Mouse (Mus musculus): ENCODE measurements around the gene Col19a1. TPM values are rescaled to one million over a fixed set of nuclear protein-coding genes. Genes with fewer than 3 reads are reported as not detected.

The Col19a1 gene
- polyA plus RNA-seq, 1 experiment from 2014 or later = not detected

DNA sequence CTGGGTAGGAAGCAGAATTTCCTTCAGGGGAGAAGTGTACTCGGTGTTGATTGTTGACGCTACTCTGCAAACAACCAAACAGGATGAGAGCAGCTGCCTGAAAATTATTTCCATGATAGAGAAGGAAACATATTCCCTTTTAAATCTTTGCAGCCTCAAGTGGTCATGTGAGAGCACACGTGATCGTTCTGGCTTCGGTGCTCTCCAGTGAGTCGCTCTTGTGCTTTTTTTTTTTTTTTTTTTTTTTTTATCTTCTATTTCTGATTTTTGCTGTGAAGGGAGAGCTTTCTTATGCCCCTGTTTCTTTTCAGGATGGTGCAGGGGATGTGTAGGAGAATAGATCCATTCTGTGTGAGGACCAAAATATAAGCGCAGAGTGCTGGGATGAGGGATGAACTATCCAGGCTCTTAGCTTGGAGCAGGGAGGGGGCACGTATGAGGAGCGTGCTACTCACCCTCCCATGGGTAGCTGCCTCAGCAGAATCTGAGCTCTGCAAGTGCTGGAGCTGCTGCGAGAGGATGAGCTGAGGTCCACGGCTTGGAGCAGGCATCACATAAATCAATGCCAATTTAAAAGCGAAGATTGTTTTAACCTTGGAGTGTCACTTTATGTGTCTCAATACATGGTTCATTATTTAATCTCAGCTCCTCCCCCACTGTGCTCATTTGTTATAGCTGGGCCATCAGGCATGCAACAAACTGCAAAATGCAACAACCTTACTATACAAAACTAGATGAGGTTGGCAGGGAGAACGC is 237.6 kb downstream of the Col19a1 start:
- no peak overlapping the region for H3K4me3 ChIP-seq (ENCODE audit: low read length)
- no peaks in the 10 kb centered on the region for H3K4me1 ChIP-seq (ENCODE audit: control insufficient read depth, insufficient read depth, low read length)
- H3K27me3 ChIP-seq (ENCODE audit: control insufficient read depth, insufficient read depth, low read length) = no peaks in the 10 kb centered on the region
- peak; percentile 75; the same call in 1 of the 2 replicates for ATAC-seq (ENCODE audit: low FRiP score, low TSS enrichment)
- H3K4me2 ChIP-seq (replicated peaks; ENCODE audit: low read depth, low read length) = no peak overlapping the region
- no peak overlapping the region for H3K27ac ChIP-seq (ENCODE audit: low read depth, low read length)
- H3K9ac ChIP-seq (ENCODE audit: low read depth, low read length) = no peak overlapping the region
- no peaks in the 10 kb centered on the region for H3K36me3 ChIP-seq (ENCODE audit: control insufficient read depth, insufficient read depth, low read length)
- H3K9me3 ChIP-seq (ENCODE audit: control insufficient read depth, low read length) = no peaks in the 10 kb centered on the region
- WGBS = 68% methylated on average over 13 of the region's 13 CpGs

DNA sequence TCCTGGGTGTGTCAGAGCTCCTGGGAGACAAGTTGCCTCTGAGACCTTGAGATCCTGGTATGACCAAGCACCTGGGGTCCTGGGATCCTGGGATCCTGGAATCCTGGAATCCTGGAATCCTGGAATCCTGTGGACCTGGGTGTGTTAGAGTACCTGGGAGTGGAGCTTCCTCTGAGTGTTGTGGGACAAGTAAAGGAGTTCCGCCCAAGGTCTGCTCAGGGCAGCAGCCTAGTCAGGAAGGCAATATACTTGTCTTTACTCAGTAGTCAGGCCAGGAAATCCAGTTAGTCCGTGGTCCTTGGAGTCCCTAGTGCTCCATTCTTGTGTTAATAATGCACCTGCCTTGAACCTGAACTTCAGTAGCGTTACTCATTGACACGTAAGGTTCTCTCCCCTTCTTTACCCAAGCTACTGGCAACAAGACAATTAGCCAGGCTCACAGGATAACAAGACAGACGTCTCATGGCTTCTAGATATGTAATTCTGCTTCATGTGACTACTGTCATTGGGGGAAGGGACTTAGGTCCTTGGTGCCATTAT is 239.6 kb downstream of the Col19a1 start:
- Histone ChIP-seq H3K4me3 (ENCODE audit: low read length) (no peak overlapping the region), H3K36me3 (ENCODE audit: control insufficient read depth, insufficient read depth, low read length) (no peaks in the 10 kb centered on the region), H3K9ac (ENCODE audit: low read depth, low read length) (no peak overlapping the region), H3K27me3 (ENCODE audit: control insufficient read depth, insufficient read depth, low read length) (no peaks in the 10 kb centered on the region), H3K4me1 (ENCODE audit: control insufficient read depth, insufficient read depth, low read length) (no peaks in the 10 kb centered on the region), H3K4me2 (replicated peaks; ENCODE audit: low read depth, low read length) (no peak overlapping the region), H3K27ac (ENCODE audit: low read depth, low read length) (no peak overlapping the region), H3K9me3 (ENCODE audit: control insufficient read depth, low read length) (no peaks in the 10 kb centered on the region)
- no peak for ATAC-seq (ENCODE audit: low FRiP score, low TSS enrichment)
- 76% methylated on average over 5 of the region's 5 CpGs for WGBS

DNA sequence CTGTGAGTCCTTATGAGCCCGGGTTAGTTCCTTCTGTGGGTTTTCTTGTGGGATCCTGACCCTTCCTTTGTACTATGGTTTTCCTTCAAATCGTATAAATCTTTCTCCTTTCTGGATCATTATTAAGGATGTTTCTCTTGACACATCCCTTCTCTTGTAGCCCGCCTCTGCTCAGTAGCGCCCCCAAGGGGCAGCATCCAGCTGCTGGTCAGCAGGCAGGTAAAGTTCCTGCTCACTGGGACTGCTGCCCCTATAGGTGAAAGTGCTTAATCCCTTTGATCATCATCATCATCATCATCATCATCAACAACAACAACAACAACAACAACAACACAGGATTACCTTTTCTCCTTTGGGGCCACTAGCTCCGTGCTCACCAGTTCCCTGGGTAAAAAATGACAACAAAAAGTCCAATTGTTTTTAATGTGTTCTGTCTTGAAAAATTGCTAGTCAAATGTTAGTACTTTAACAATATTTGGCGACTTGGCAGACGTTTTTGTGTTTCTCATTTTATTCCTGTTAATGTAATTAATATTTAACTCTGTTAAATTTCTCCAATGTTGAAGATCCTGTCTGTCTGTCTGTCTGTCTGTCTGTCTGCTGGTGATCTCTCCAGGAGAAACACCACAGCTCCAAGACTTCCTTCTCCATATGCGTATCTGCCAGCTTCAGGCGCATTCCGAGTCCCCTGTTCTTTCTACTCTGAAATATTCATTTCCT is 249.6 kb downstream of the Col19a1 start:
- H3K9me3 ChIP-seq (ENCODE audit: control insufficient read depth, low read length) = no peaks in the 10 kb centered on the region
- no peaks in the 10 kb centered on the region for H3K36me3 ChIP-seq (ENCODE audit: control insufficient read depth, insufficient read depth, low read length)
- H3K27ac ChIP-seq (ENCODE audit: low read depth, low read length) = no peak overlapping the region
- H3K4me1 ChIP-seq (ENCODE audit: control insufficient read depth, insufficient read depth, low read length) = no peaks in the 10 kb centered on the region
- H3K9ac ChIP-seq (ENCODE audit: low read depth, low read length) = no peak overlapping the region
- H3K27me3 ChIP-seq (ENCODE audit: control insufficient read depth, insufficient read depth, low read length) = no peaks in the 10 kb centered on the region
- H3K4me2 ChIP-seq (replicated peaks; ENCODE audit: low read depth, low read length) = no peak overlapping the region
- 87% methylated on average over 10 of the region's 10 CpGs for WGBS
- no peak overlapping the region for H3K4me3 ChIP-seq (ENCODE audit: low read length)
- no peak for ATAC-seq (ENCODE audit: low FRiP score, low TSS enrichment)

DNA sequence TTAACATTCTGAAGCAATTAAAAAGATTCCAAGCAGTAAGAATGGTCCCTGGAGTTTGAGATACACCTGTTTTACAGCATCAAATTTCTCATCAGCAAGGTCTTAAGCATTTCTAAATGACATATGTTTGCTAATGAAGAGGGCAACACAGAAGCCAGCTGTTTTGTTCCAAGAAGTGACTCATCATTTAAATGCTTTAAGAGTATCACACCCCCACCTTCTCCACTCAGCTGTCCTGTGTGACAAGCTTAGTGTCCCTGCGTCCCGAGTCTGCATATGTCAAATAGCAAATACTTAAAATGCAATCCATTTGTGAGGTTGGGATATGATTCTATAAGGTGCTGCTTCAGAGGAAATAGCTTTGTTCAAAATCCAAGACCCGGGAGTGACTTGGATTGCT is 251.2 kb downstream of the Col19a1 start:
- no peaks in the 10 kb centered on the region for H3K9me3 ChIP-seq (ENCODE audit: control insufficient read depth, low read length)
- H3K4me3 ChIP-seq (ENCODE audit: low read length) = no peak overlapping the region
- H3K36me3 ChIP-seq (ENCODE audit: control insufficient read depth, insufficient read depth, low read length) = no peaks in the 10 kb centered on the region
- no peak overlapping the region for H3K4me2 ChIP-seq (replicated peaks; ENCODE audit: low read depth, low read length)
- no peak for ATAC-seq (ENCODE audit: low FRiP score, low TSS enrichment)
- no peak overlapping the region for H3K9ac ChIP-seq (ENCODE audit: low read depth, low read length)
- H3K27ac ChIP-seq (ENCODE audit: low read depth, low read length) = no peak overlapping the region
- WGBS = 73% methylated on average over 3 of the region's 3 CpGs
- H3K4me1 ChIP-seq (ENCODE audit: control insufficient read depth, insufficient read depth, low read length) = no peaks in the 10 kb centered on the region
- no peaks in the 10 kb centered on the region for H3K27me3 ChIP-seq (ENCODE audit: control insufficient read depth, insufficient read depth, low read length)

DNA sequence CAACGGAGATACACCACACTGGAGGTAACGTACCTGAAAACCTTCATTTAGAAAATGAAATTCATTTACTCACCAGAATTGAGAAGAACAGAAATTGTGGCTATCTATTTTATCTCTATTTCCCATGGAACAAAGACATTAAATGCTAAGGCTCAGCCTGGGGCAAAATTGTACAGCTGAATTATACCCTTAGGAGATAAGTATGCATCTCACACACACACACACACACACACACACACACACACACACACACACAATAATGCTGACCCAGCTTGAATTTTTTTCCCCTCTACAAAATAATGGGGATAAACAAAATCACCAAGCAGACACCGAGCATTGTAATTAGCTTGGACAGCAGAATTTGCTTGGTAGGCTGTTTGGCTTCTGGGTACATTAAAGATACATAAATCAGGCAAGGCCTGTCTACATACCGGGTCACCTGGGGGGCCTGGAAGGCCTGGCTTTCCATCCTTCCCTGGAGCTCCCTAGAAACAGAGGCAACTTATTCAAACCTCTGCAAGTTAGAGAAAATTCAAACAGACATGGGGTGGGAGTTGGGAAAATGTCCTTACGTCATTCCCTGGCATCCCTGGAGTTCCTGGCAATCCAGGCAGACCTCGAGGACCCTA is 270.2 kb downstream of the Col19a1 start:
- H3K4me3 ChIP-seq (ENCODE audit: low read length) = no peak overlapping the region
- no peak overlapping the region for H3K27ac ChIP-seq (ENCODE audit: low read depth, low read length)
- H3K9ac ChIP-seq (ENCODE audit: low read depth, low read length) = no peak overlapping the region
- H3K36me3 ChIP-seq (ENCODE audit: control insufficient read depth, insufficient read depth, low read length) = no peaks in the 10 kb centered on the region
- WGBS = 77% methylated on average over 6 of the region's 6 CpGs
- no peaks in the 10 kb centered on the region for H3K27me3 ChIP-seq (ENCODE audit: control insufficient read depth, insufficient read depth, low read length)
- no peak for ATAC-seq (ENCODE audit: low FRiP score, low TSS enrichment)
- no peak overlapping the region for H3K4me2 ChIP-seq (replicated peaks; ENCODE audit: low read depth, low read length)
- H3K4me1 ChIP-seq (ENCODE audit: control insufficient read depth, insufficient read depth, low read length) = no peaks in the 10 kb centered on the region
- no peaks in the 10 kb centered on the region for H3K9me3 ChIP-seq (ENCODE audit: control insufficient read depth, low read length)

DNA sequence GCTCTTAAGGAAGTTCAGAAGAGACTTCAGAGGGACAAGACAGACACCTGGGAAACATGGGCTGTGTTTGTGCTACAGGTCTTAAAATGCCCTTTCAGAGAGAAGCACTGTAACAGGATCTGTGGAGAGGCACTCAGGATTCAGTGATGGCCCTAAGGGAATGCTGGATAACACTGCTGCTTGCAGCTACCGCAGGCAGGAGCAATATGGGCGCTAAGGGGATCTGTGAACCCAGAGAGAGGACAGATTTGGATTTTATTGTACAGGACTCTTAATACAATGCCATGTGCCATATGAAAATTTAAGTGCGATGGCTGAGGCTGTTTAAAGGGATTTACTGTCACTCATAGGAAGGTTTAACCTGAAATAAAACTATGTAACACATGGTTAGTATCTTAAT is 270.8 kb downstream of the Col19a1 start:
- H3K4me2 ChIP-seq (replicated peaks; ENCODE audit: low read depth, low read length) = no peak overlapping the region
- no peak for ATAC-seq (ENCODE audit: low FRiP score, low TSS enrichment)
- no peak overlapping the region for H3K27ac ChIP-seq (ENCODE audit: low read depth, low read length)
- no peak overlapping the region for H3K4me3 ChIP-seq (ENCODE audit: low read length)
- H3K36me3 ChIP-seq (ENCODE audit: control insufficient read depth, insufficient read depth, low read length) = no peaks in the 10 kb centered on the region
- H3K4me1 ChIP-seq (ENCODE audit: control insufficient read depth, insufficient read depth, low read length) = no peaks in the 10 kb centered on the region
- H3K9me3 ChIP-seq (ENCODE audit: control insufficient read depth, low read length) = no peaks in the 10 kb centered on the region
- 80% methylated on average over 3 of the region's 3 CpGs for WGBS
- H3K27me3 ChIP-seq (ENCODE audit: control insufficient read depth, insufficient read depth, low read length) = no peaks in the 10 kb centered on the region
- H3K9ac ChIP-seq (ENCODE audit: low read depth, low read length) = no peak overlapping the region

DNA sequence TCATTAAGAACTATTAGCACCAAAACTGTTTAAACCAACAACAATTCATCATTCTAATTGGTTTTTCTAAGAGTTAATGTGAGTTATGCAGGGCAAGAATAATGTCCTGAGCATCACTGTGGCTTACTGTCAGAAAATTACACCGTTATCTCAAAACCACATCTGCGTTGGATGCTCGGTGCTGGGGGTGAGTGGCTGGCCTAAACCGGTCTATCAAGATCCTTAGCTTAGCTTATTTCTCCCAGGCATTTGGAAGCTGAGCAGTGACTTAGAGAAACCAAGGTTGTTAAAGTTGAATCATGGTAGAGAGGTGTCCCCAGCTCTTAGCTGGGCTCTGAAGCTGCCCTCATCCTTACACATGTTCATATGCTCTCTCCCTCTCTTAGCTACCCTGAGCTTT is 276.4 kb downstream of the Col19a1 start:
- WGBS = 50% methylated on average over 4 of the region's 4 CpGs

DNA sequence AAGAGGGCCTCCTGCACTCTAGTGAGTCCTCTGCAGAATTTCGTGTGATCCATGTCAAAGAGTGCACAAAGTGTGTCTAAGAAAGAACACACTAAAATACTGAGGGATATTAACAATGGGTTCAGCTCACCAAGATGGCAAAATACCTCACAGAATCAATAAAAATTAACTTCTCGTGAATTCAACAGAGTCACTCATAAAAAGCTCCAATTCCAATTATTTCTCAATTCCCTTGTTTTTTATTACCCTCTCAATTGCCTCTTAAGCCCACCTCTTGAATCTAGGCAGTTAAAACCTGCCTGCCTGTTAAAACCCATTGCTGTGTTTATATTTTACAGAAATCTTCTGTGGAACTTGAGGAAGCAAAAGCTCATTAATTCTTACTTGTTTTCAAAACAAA is 277.1 kb downstream of the Col19a1 start:
- Histone ChIP-seq H3K27ac (ENCODE audit: low read depth, low read length) (no peak overlapping the region), H3K9ac (ENCODE audit: low read depth, low read length) (no peak overlapping the region), H3K36me3 (ENCODE audit: control insufficient read depth, insufficient read depth, low read length) (no peaks in the 10 kb centered on the region), H3K27me3 (ENCODE audit: control insufficient read depth, insufficient read depth, low read length) (no peaks in the 10 kb centered on the region), H3K4me2 (replicated peaks; ENCODE audit: low read depth, low read length) (no peak overlapping the region), H3K4me3 (ENCODE audit: low read length) (no peak overlapping the region), H3K9me3 (ENCODE audit: control insufficient read depth, low read length) (no peaks in the 10 kb centered on the region), H3K4me1 (ENCODE audit: control insufficient read depth, insufficient read depth, low read length) (no peaks in the 10 kb centered on the region)
- WGBS = 49% methylated on average over 2 of the region's 2 CpGs
- no peak for ATAC-seq (ENCODE audit: low FRiP score, low TSS enrichment)

More for the DNA sequence above, 276.4 kb downstream of the Col19a1 start:
- H3K9me3 ChIP-seq (ENCODE audit: control insufficient read depth, low read length) = no peaks in the 10 kb centered on the region
- no peak overlapping the region for H3K4me2 ChIP-seq (replicated peaks; ENCODE audit: low read depth, low read length)
- ATAC-seq (ENCODE audit: low FRiP score, low TSS enrichment) = no peak
- no peaks in the 10 kb centered on the region for H3K27me3 ChIP-seq (ENCODE audit: control insufficient read depth, insufficient read depth, low read length)
- H3K9ac ChIP-seq (ENCODE audit: low read depth, low read length) = no peak overlapping the region
- H3K4me1 ChIP-seq (ENCODE audit: control insufficient read depth, insufficient read depth, low read length) = no peaks in the 10 kb centered on the region
- H3K4me3 ChIP-seq (ENCODE audit: low read length) = no peak overlapping the region
- H3K36me3 ChIP-seq (ENCODE audit: control insufficient read depth, insufficient read depth, low read length) = no peaks in the 10 kb centered on the region
- no peak overlapping the region for H3K27ac ChIP-seq (ENCODE audit: low read depth, low read length)

DNA sequence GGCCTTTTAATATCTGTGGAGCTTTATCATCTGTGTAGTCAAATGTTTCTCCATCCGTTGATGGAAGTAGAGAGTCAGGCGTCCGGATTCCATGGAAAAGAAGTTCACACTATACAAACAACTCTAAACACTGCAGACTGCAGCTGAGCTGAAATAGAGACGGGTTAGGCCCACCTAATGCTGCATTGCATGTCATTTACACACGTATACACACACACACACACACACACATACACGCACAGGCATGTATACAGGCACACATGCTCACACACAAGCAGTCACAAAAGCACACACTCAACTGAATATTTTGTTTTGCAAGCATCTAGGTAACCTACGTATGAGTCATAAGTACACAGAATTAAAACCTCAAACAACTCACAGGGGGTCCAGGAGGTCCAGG is 284.2 kb downstream of the Col19a1 start:
- no peaks in the 10 kb centered on the region; the same call in 1 of the 2 replicates for H3K9me3 ChIP-seq (ENCODE audit: control insufficient read depth, low read length)
- no peaks in the 10 kb centered on the region for H3K27me3 ChIP-seq (ENCODE audit: control insufficient read depth, insufficient read depth, low read length)
- H3K4me1 ChIP-seq (ENCODE audit: control insufficient read depth, insufficient read depth, low read length) = no peaks in the 10 kb centered on the region
- no peak overlapping the region for H3K4me3 ChIP-seq (ENCODE audit: low read length)
- H3K9ac ChIP-seq (ENCODE audit: low read depth, low read length) = no peak overlapping the region
- ATAC-seq (ENCODE audit: low FRiP score, low TSS enrichment) = no peak
- no peaks in the 10 kb centered on the region for H3K36me3 ChIP-seq (ENCODE audit: control insufficient read depth, insufficient read depth, low read length)
- no peak overlapping the region for H3K4me2 ChIP-seq (replicated peaks; ENCODE audit: low read depth, low read length)
- 80% methylated on average over 7 of the region's 7 CpGs for WGBS
- no peak overlapping the region for H3K27ac ChIP-seq (ENCODE audit: low read depth, low read length)

Measured in kidney, embryonic 14.5 days (tissue).